Mouse (Mus musculus) mesoderm, embryonic 11.5 days (tissue): Measurements from ENCODE around the gene Prkca.

Experiments
- DNase-seq: peaks from one replicate; pipeline ENCODE4 v3.0.0-alpha.2; 2012; ENCODE audit warnings: low read depth, low spot score

Prkca gene

GRCm38 (mm10) chr11:108297956-108298355, 45.8 kb downstream of the Prkca start:
- DNase-seq, result no peak

GRCm38 (mm10) chr11:108295373-108295772, 48.4 kb downstream of the Prkca start:
- no peak for DNase-seq

GRCm38 (mm10) chr11:108294305-108294813, 49.4 kb downstream of the Prkca start:
- DNase-seq, result no peak

- DNase-seq, result no peak
Observed at GRCm38 (mm10) chr11:108293843-108294242, 49.9 kb downstream of the Prkca start.

- no peak for DNase-seq
Observed at GRCm38 (mm10) chr11:108289192-108289591, 54.5 kb downstream of the Prkca start.

- no peak for DNase-seq
Observed at GRCm38 (mm10) chr11:108287321-108287720, 56.4 kb downstream of the Prkca start.

- no peak for DNase-seq
Observed at GRCm38 (mm10) chr11:108285046-108285445, 58.7 kb downstream of the Prkca start.

- no peak for DNase-seq
Observed at GRCm38 (mm10) chr11:108282850-108283459, 60.8 kb downstream of the Prkca start.

GRCm38 (mm10) chr11:108279748-108280373, 63.9 kb downstream of the Prkca start:
- peak; percentile 23 for DNase-seq

- DNase-seq, result no peak
Observed at GRCm38 (mm10) chr11:108277096-108277495, 66.6 kb downstream of the Prkca start.

- no peak for DNase-seq
Observed at GRCm38 (mm10) chr11:108276148-108276547, 67.6 kb downstream of the Prkca start.

GRCm38 (mm10) chr11:108274046-108274445, 69.7 kb downstream of the Prkca start:
- DNase-seq, result no peak

GRCm38 (mm10) chr11:108273415-108273965, 70.2 kb downstream of the Prkca start:
- DNase-seq, result no peak

GRCm38 (mm10) chr11:108272601-108273414, 70.9 kb downstream of the Prkca start:
- DNase-seq, result no peak

GRCm38 (mm10) chr11:108271305-108271704, 72.4 kb downstream of the Prkca start:
- no peak for DNase-seq

- DNase-seq, result peak; percentile 14
Observed at GRCm38 (mm10) chr11:108269516-108269915, 74.2 kb downstream of the Prkca start.

GRCm38 (mm10) chr11:108268421-108269322, 75.1 kb downstream of the Prkca start:
- peak; percentile 28 for DNase-seq

- peak; percentile 43 for DNase-seq
Observed at GRCm38 (mm10) chr11:108267825-108268224, 75.9 kb downstream of the Prkca start.

GRCm38 (mm10) chr11:108267066-108267465, 76.7 kb downstream of the Prkca start:
- no peak for DNase-seq

- no peak for DNase-seq
Observed at GRCm38 (mm10) chr11:108263868-108264267, 79.9 kb downstream of the Prkca start.

- DNase-seq, result no peak
Observed at GRCm38 (mm10) chr11:108263406-108263805, 80.3 kb downstream of the Prkca start.
